Mouse (Mus musculus) stomach, embryonic 14.5 days (tissue): ENCODE data around the gene Ptprn2. TPM values are rescaled to one million over a fixed set of nuclear protein-coding genes. Genes with fewer than 3 reads are reported as not detected.

ENCODE experiments used
- ATAC-seq: fragments of 200-750 bp; cut with Nextera tagmentation; 2 replicates; pipeline ENCODE4 v1.8.0; 2017; ENCODE audit warnings: low read depth, moderate TSS enrichment; ENCODE audit not compliant: insufficient number of reproducible peaks, insufficient read depth, low FRiP score
- H3K27ac ChIP-seq: fragments of 300-500 bp; sonication (generic); 2 replicates; pipeline ENCODE4 v1.5.1; 2014; ENCODE audit warnings: mild to moderate bottlenecking, low read length, moderate library complexity, mixed read lengths
- H3K27me3 ChIP-seq: fragments of 300-500 bp; sonication (generic); 2 replicates; pipeline ENCODE4 v1.6.1; 2014; ENCODE audit warnings: low read length, control low read depth, mixed read lengths; ENCODE audit not compliant: control insufficient read depth, insufficient read depth
- H3K36me3 ChIP-seq: fragments of 300-500 bp; sonication (generic); 2 replicates; pipeline ENCODE4 v1.6.1; 2014; ENCODE audit warnings: mild to moderate bottlenecking, control low read depth, low read length, moderate library complexity, mixed read lengths; ENCODE audit not compliant: control insufficient read depth, insufficient read depth
- H3K4me1 ChIP-seq: fragments of 300-500 bp; sonication (generic); 2 replicates; pipeline ENCODE4 v1.6.1; 2014; ENCODE audit warnings: low read length, control low read depth, mixed read lengths; ENCODE audit not compliant: control insufficient read depth, insufficient read depth
- H3K4me2 ChIP-seq: fragments of 300-500 bp; sonication (generic); replicated peaks from 2 replicates; pipeline ENCODE4 v1.6.1; 2014; ENCODE audit warnings: low read depth, low read length, control low read depth
- H3K4me3 ChIP-seq: fragments of 300-500 bp; sonication (generic); 2 replicates; pipeline ENCODE4 v1.5.1; 2014; ENCODE audit warnings: low read depth, low read length, control low read depth
- H3K9ac ChIP-seq: fragments of 300-500 bp; sonication (generic); replicated peaks from 2 replicates; pipeline ENCODE4 v1.6.1; 2014; ENCODE audit warnings: low read depth, mild to moderate bottlenecking, control low read depth, low read length, moderate library complexity, mixed read lengths
- H3K9me3 ChIP-seq: fragments of 300-500 bp; sonication (generic); 2 replicates; pipeline ENCODE4 v1.6.1; 2016; ENCODE audit warnings: low read depth, low read length, control low read depth; ENCODE audit not compliant: control insufficient read depth
- WGBS: fragments of 180-500 bp; shearing (Covaris S2); extraction: QIAGEN DNeasy Blood & Tissue Kit; methylation state at CpG from one replicate; pipeline ENCODE4 v1.1.7; 2014; 5-methylcytosine and 5-hydroxymethylcytosine counted together
- polyA plus RNA-seq: library from polyadenylated mRNA; unstranded; fragments of >200 nt; fragmentation: Nextera tagmentation; extraction: Ambion mirVana; gene quantifications from 2 replicates; pipeline ENCODE4 v1.2.1, GENCODE M21; 2014

The Ptprn2 gene
- polyA plus RNA-seq, 1 experiment from 2014 or later, result 2.2 TPM

- Histone ChIP-seq H3K4me3 (no peak overlapping the region), H3K4me1 (no peaks in the 10 kb centered on the region), H3K27me3 (no peaks in the 10 kb centered on the region), H3K9ac (no peak overlapping the region), H3K9me3 (no peaks in the 10 kb centered on the region), H3K4me2 (no peak overlapping the region), H3K36me3 (no peaks in the 10 kb centered on the region), H3K27ac (no peak overlapping the region)
- 81% methylated on average over 3 of the region's 3 CpGs for WGBS
- ATAC-seq, result no peak
Observed at GRCm38 (mm10) chr12:117187167-117187566, 701.6 kb downstream of the Ptprn2 start.

GRCm38 (mm10) chr12:117192001-117192400 lies 706.5 kb downstream of the Ptprn2 start:
- ATAC-seq, result no peak
- H3K4me1 ChIP-seq, result 0 out of 2 replicates have a peak, but pooled peaks cover 2% of the 10 kb centered on the region
- H3K4me2 ChIP-seq, result no peak overlapping the region
- no peaks in the 10 kb centered on the region for H3K9me3 ChIP-seq
- H3K9ac ChIP-seq, result no peak overlapping the region
- 73% methylated on average over 4 of the region's 4 CpGs for WGBS
- no peaks in the 10 kb centered on the region for H3K27me3 ChIP-seq
- H3K27ac ChIP-seq, result no peak overlapping the region
- H3K36me3 ChIP-seq, result no peaks in the 10 kb centered on the region
- no peak overlapping the region for H3K4me3 ChIP-seq

- no peaks in the 10 kb centered on the region for H3K9me3 ChIP-seq
- no peak overlapping the region for H3K4me2 ChIP-seq
- ATAC-seq, result no peak
- no peaks in the 10 kb centered on the region for H3K36me3 ChIP-seq
- WGBS, result 17% methylated on average over 12 of the region's 12 CpGs
- H3K27me3 ChIP-seq, result no peaks in the 10 kb centered on the region
- no peak overlapping the region for H3K9ac ChIP-seq
- 0 out of 2 replicates have a peak, but pooled peaks cover 2% of the 10 kb centered on the region for H3K4me1 ChIP-seq
- H3K27ac ChIP-seq, result no peak overlapping the region
- H3K4me3 ChIP-seq, result no peak overlapping the region
Observed at GRCm38 (mm10) chr12:117196721-117197425, 711.4 kb downstream of the Ptprn2 start.

- 0 out of 2 replicates have a peak, but pooled peaks cover 2% of the 10 kb centered on the region for H3K4me1 ChIP-seq
- H3K9ac ChIP-seq, result no peak overlapping the region
- H3K27me3 ChIP-seq, result no peaks in the 10 kb centered on the region
- no peaks in the 10 kb centered on the region for H3K9me3 ChIP-seq
- H3K27ac ChIP-seq, result no peak overlapping the region
- no peak overlapping the region for H3K4me3 ChIP-seq
- H3K4me2 ChIP-seq, result no peak overlapping the region
- ATAC-seq, result no peak
- no peaks in the 10 kb centered on the region for H3K36me3 ChIP-seq
- WGBS, result 88% methylated on average over 8 of the region's 8 CpGs
Observed at GRCm38 (mm10) chr12:117198093-117198492, 712.6 kb downstream of the Ptprn2 start.

GRCm38 (mm10) chr12:117200117-117200516 lies 714.6 kb downstream of the Ptprn2 start:
- no peak overlapping the region for H3K4me2 ChIP-seq
- 0 out of 2 replicates have a peak, but pooled peaks cover 2% of the 10 kb centered on the region for H3K4me1 ChIP-seq
- 10% methylated on average over 9 of the region's 9 CpGs for WGBS
- peak; percentile 77 for ATAC-seq
- H3K4me3 ChIP-seq, result no peak overlapping the region
- no peak overlapping the region for H3K9ac ChIP-seq
- H3K36me3 ChIP-seq, result no peaks in the 10 kb centered on the region
- H3K27ac ChIP-seq, result no peak overlapping the region
- H3K27me3 ChIP-seq, result no peaks in the 10 kb centered on the region
- H3K9me3 ChIP-seq, result no peaks in the 10 kb centered on the region

GRCm38 (mm10) chr12:117200590-117200989 lies 715.1 kb downstream of the Ptprn2 start:
- H3K9ac ChIP-seq, result no peak overlapping the region
- WGBS, result 52% methylated on average over 5 of the region's 5 CpGs
- no peak overlapping the region for H3K27ac ChIP-seq
- H3K4me1 ChIP-seq, result 0 out of 2 replicates have a peak, but pooled peaks cover 2% of the 10 kb centered on the region
- no peak overlapping the region for H3K4me3 ChIP-seq
- no peaks in the 10 kb centered on the region for H3K9me3 ChIP-seq
- no peaks in the 10 kb centered on the region for H3K27me3 ChIP-seq
- peak; percentile 40; the same call in 1 of the 2 replicates for ATAC-seq
- H3K36me3 ChIP-seq, result no peaks in the 10 kb centered on the region
- no peak overlapping the region for H3K4me2 ChIP-seq

GRCm38 (mm10) chr12:117203506-117203905 lies 718.0 kb downstream of the Ptprn2 start:
- H3K27me3 ChIP-seq, result no peaks in the 10 kb centered on the region
- H3K36me3 ChIP-seq, result no peaks in the 10 kb centered on the region
- 63% methylated on average over 7 of the region's 7 CpGs for WGBS
- no peaks in the 10 kb centered on the region for H3K9me3 ChIP-seq
- H3K27ac ChIP-seq, result no peak overlapping the region
- no peak overlapping the region for H3K4me3 ChIP-seq
- H3K9ac ChIP-seq, result no peak overlapping the region
- no peak for ATAC-seq
- no peak overlapping the region for H3K4me2 ChIP-seq
- no peaks in the 10 kb centered on the region for H3K4me1 ChIP-seq

- ATAC-seq, result no peak
- H3K4me1 ChIP-seq, result no peaks in the 10 kb centered on the region
- H3K27me3 ChIP-seq, result no peaks in the 10 kb centered on the region
- no peaks in the 10 kb centered on the region for H3K9me3 ChIP-seq
- H3K36me3 ChIP-seq, result no peaks in the 10 kb centered on the region
- no peak overlapping the region for H3K4me2 ChIP-seq
- no peak overlapping the region for H3K9ac ChIP-seq
- no peak overlapping the region for H3K27ac ChIP-seq
- no peak overlapping the region for H3K4me3 ChIP-seq
Observed at GRCm38 (mm10) chr12:117204905-117205304, 719.4 kb downstream of the Ptprn2 start.
